Mouse (Mus musculus): ENCODE measurements at regions not wholly inside any gene's neighbourhood (a gene's known extent, or its start where the extent isn't known, plus 50 kb on each side); places are given as distances from the start of the nearest gene placed in this dataset.

GRCm38 (mm10) chr9:117967080-117967479, 73.2 kb upstream of the Azi2 start:
- no peak for DNase-seq

DNA sequence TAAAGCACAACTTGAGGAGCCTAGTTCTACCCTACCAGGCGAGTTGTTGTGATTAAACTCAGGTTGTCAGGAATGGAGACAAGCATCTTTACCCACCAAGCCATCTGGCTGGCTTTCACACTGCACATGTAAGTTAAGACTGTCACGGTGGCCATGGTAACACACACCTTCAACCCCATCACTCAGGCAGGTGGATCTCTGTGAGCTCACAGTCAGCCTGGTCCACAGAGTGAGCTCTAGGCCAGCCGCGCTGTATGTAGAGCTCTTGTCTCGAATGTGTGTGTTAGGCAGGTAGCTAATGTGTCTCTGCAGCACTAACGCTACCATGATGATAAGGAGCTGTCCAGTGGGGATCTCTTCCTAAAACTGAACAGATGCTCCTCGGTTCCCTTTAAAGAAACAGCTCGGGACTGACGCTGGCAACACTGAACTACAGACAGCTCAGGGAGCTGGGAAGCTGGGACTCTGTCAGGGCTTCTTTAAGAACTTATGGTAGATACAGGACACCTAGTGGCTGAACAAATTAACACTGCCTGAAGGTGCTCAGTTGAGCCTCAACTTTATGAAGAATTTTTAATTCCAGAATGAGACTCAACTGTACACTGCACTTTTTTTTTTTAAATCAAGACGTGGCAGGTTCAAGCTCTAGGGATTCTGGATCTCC, 73.8 kb upstream of the Azi2 start:
- no peak for DNase-seq

DNA sequence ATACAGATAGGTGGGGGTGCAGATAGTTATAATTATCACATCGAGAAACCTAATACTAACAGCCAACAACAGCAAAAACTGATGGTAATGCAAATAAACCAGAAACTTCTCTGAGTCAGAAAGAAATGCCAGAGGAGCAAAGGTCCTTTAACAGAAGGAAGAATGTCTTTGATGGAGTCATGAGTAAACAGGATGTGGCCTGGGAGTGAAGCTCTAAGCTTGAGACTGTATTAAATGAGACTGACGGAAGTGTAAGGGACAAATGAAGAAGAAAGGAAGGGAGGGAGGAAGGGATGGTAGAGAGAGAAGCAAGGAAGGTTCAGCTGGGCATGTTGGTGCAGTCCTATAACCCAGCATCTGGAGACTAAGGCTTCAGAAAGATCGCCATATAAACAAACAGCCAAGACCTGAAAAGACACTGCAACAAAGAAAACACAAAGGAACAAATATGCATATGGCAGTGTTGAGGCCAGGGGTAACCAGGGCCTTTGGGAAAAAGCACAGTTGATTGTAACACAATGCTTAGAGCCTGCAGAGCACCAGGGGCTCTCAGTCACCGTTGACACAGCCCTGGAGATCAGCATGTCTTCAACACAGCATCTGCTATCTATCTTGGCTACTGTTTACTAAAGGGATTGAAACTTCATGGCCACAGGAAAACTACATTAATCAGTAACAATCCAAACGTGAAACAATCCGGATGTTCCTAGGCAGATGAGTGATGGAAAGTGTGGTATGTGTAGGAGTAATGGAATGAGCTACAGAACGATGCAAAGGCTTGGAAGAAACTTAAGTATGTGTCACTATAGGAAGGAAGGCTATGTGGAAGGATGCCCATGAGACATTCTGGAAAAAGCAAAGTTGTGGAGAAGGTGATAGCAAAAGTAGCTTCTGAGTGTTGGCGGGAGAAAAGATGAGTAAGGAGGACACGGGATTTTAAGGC, 77.9 kb upstream of the Azi2 start:
- DNase-seq = no peak

DNA sequence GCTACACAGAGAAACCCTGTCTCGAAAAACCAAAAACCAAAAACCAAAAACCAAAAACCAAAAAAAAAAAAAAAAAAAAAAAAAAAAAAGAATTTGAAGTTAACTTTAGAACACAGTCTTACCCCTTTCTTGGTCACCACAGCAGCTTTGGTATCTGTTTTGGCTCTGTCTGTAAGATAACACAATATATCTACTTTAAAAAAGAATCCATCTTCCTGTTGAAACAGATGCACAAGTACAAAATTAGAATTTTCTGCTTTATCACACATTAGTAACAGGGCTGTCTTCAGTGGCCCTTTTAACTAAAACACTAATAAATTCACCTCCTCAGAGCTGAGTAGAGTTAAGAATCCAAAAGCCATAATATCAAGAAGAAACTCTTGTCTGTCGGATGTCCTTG, 80.5 kb upstream of the Azi2 start:
- no peak for DNase-seq

DNA sequence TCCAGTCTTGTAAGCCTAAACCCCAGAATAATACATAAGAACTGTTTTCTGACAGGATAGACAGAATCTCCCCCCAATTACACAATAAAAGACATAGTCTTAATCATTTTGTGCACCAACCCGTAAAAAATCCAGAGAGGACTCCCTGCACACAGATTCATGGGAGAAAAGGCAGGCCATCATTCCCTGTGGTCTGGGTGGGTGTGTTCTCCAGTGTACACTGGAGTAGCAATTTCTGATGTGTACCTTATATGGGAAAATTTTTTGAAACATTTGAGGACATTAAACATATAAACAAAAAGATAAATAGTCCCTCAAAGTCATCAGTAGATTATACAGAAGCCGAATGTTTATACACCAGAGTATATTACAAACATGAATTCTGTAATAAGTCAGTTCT, 83.1 kb upstream of the Azi2 start:
- no peak for DNase-seq

DNA sequence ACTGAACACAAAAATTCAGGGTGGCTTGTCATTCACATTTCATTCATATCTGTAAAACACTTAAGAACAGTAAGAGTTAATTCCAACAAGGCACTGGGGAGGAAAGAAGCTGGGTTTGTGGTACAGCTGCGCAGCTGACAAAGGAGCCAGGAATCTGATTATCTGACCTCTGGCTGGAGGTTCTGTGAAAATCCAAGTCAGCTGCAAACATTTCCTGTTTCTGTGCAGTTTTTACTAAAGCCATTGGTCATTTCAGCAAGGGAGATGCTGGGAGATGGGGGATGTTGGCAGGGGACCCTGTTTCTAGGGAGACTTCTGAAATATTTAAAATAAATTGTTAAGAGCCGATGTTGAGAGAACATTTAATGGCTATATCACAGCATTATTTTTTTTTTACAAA, 83.6 kb upstream of the Azi2 start:
- DNase-seq = peak; percentile 9

- no peak for DNase-seq
Measured at GRCm38 (mm10) chr9:117927466-117927847, 112.8 kb upstream of the Azi2 start.

GRCm38 (mm10) chr9:117926700-117927465, 113.4 kb upstream of the Azi2 start:
- no peak for DNase-seq

DNA sequence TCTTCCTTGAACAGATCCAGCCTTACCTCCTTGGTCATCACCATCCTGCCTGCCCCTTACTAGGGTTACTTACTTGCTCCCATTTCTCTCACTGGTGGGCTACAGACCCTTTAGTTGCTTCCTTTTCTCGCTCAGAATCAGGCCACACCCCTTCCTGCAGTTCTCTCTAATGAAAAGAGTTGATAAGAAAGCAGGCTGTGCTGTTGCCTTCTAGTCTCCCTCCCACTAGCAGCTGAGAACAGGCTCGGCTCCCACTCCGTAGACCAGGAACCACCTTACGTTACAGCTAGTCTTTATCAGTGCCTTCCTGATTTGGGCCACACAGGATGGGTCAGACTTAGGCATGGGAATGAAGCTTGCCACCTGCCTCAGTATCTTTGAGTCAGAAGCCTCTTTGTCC, 117.3 kb upstream of the Azi2 start:
- no peak for DNase-seq

DNA sequence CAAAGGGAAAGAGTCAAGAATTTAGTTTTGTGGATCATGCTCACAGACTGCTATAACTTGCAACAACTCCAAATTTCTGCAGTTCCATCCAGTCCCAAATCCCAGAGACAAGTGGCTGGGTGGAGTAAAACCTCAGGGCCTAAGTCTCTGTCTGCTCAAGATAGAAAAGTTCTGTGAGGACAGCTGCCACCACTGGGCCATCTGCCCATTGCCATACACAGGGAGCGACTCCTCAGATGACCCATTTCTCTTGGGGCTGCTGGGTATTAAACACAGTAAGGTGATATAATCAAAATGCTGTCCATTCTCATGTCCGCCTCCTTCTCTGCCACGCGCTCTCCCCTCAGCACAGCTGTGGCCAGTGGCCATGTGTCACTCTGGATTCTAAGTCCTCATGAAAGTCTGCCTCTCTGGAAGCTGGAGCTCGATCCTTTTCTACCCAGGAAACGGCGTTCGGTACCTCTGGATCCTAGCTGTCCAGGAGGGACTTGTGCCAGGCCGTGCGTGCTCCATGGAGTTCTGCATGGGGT, 132.3 kb upstream of the Azi2 start:
- DNase-seq = peak; percentile 18

GRCm38 (mm10) chr9:117905045-117905747, 135.1 kb upstream of the Azi2 start:
- no peak for DNase-seq

DNA sequence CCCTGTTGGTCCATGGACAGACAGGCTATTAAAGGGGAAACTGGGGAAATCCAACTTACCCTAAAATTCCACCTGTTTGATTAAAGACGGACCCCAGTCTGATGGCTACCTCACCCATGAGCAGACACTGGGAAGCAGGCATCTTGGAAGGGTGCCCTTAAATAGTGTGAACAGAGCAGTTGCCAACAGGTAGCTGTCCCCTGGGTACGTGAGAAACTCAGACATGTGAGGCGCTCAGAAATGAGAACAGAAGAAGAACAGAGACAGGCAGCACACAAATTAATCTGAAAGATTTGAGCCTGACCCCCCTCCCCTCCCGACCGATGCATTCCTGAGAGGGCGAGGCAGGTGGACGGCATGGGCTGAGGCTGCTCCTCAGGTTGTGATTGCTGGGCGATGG, 135.7 kb upstream of the Azi2 start:
- DNase-seq = no peak

DNA sequence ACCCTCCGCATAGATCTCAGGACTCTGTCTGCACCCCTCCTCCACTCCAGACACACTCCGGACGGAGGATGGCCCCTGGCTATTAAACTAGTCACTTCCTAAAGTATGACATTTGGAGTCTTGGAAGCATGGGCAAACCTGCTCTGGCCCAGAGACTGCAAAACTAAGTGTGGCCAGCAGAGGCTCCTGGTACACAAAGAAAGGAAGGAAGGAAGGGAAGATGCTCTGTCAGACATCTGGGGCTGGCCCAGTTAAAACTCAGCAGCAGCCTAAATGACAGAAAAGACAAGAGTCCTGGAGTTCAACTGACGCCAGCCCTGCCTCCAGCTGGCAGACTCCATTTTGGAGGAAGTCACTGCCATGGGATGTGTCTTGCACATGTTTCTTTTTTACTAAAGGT, 137.3 kb upstream of the Azi2 start:
- DNase-seq = peak; percentile 13

DNA sequence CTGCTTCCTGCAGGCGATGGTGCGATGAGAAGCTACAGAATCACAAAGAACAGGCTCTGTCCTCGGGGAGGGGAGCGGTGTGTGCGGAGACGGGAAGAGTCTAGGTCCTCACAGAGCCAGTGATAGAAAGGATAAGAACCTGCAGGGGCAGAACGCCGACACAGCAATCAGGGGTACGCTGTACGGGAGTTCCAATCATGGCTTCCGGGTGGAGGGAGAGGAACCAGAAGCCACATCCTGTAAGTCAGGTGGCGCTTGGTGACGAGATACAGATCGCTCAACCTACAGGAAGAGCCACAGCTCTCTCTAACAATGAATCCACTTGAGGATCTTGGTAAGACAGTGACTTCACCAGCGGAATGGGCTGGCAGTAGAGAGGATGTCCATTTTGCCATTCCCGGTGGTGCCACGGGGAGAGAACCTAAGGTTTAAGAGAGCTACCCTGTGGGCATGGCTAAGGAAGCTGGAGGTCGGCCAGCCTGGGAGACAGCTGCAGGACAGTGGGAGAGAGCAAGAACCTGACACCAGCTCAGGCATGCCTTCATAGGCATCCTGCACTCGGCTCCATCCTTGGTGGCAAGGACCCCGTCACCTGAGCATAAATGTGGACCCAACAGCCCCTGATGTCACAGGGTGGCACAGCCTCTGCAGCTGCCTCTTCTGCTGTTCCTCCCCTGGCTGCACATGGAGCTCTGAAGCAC, 137.9 kb upstream of the Azi2 start:
- DNase-seq = no peak

DNA sequence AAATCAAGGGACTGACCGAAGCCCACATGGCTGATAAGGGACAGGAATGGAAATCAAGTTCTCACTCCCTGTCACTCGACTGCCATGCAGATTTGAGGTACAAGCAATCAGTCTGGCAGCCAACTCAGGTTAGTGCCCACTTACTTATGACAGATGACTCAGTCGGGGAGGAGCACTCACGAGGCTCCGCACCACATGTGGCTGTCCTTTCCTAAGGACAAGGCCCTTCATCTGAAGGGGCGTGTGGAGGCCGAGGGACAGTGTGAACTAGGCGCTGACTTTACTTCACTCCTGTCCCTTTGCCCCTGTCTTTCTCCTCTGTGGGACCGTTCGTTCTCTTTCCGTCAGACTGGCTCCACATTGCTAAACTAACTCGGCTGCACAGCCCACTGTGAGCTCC, 139.7 kb upstream of the Azi2 start:
- no peak for DNase-seq

- no peak for DNase-seq
Measured at GRCm38 (mm10) chr9:117896517-117896916, 143.8 kb upstream of the Azi2 start.

GRCm38 (mm10) chr9:117892601-117893000, 147.7 kb upstream of the Azi2 start:
- DNase-seq = no peak

- no peak for DNase-seq
Measured at GRCm38 (mm10) chr9:117873172-117873571, 167.1 kb upstream of the Azi2 start.

DNA sequence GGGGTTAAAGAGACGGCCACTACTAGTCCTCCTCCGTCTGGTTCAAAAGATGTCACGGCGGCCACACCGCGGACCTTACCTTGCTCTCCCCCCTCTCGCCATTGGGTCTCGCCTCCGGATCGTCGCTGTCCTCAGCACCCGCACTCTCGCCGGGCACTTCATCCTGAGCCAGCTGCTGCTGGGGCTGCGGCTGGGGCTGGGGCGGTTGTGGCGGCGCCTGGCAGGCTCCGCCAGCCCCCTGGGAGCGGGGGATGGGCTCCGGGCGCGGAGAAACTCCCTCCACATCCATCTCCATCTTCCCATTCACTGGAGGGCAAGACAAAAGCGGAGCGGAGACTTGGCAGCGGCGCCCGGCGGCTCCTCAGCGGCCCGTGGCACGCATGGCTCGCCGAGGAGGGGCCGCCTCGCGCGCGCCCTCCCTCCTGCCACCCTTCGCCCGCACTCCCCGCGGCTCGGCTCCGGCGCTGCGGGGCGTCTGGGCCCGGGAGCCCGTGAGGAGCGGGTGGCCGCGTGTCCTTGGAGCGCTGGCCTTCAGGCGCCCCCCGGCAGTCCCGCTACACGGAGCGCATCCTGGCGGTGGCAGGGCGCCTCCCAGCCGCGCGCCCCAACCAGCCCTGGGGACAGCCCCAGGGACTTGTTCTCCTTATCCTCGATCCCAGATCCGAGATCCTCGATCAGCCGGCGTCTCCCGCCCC, 167.8 kb upstream of the Azi2 start:
- peak; percentile 14 for DNase-seq

- no peak for DNase-seq
Measured at GRCm38 (mm10) chr9:117872021-117872386, 168.3 kb upstream of the Azi2 start.

DNA sequence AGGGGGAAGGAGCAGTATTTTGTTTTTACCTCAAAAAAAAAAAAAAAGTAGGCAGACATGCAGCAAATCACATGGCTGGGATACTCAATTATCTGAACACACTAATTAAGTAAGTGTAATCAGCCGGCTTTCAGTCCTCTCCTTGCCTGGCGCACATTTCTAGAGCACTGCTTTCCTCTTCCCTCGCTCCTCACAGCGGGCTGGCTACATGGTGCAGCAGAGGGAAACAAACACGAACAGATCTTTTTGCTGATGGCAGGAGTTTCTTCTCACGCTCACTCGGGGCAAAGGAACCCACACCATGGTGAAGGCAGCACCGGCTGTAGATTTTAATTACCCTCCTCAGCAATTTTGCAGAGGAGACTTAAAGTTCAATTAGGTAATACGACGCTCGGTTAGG, 169.7 kb upstream of the Azi2 start:
- no peak for DNase-seq

Measured in gastrocnemius, postnatal 25 days (tissue).